Mouse (Mus musculus): Measurements from ENCODE around the gene Olfr330. TPM values are rescaled to one million over a fixed set of nuclear protein-coding genes. Genes with fewer than 3 reads are reported as not detected.

The Olfr330 gene
- total and polyA plus RNA-seq, 3 experiments, result not detected

- Histone ChIP-seq H3K79me2 (replicated peaks; ENCODE audit: control insufficient read depth, extremely low read depth, insufficient read depth, poor library complexity, severe bottlenecking) (no peaks in the 10 kb centered on the region), H3K27ac (ENCODE audit: insufficient read depth, low read depth) (no peak within 1 kb of the TSS), H3K4me2 (ENCODE audit: insufficient read depth, low read depth, poor library complexity, severe bottlenecking) (no peak within 1 kb of the TSS), H3K9ac (ENCODE audit: insufficient read depth, low read depth) (no peak within 1 kb of the TSS), H3K4me3 (replicated peaks in 1 of 3; ENCODE audit: low read depth in 2 of 3, low read length in 2 of 3, poor library complexity in 1 of 3) (no peak within 1 kb of the TSS), H3K36me3 (replicated peaks in 1 of 2; ENCODE audit: control insufficient read depth in 1 of 2, insufficient read depth in 1 of 2, low read length in 1 of 2) (no peaks in the 10 kb centered on the region), H3K9me3 (replicated peaks; ENCODE audit: low read length) (peaks cover 13% of the 10 kb centered on the region), H3K27me3 (replicated peaks) (peaks cover 73% of the 10 kb centered on the region), H3K4me1 (ENCODE audit: control insufficient read depth in 1 of 2, insufficient read depth in 2 of 2) (no peaks in the 10 kb centered on the region)
- dilution Hi-C loops (cut with MboI; ENCODE audit: extremely low pct_ligation_motif_present, extremely low pct_unique_long_range_greater_than_20kb, low sequenced_read_pairs) (no loop called here), in situ Hi-C loops (cut with MboI; ENCODE audit: low pct_ligation_motif_present, low pct_unique_long_range_greater_than_20kb, low sequenced_read_pairs) (no loop called here)
- TF ChIP-seq SMC3 (IDR thresholded peaks at IDR 0.05; ENCODE audit: low read depth, low read length) (no peak), BHLHE40 (IDR thresholded peaks at IDR 0.05; ENCODE audit: low read depth, low read length) (no peak), MXI1 (IDR thresholded peaks at IDR 0.05; ENCODE audit: low read depth, low read length) (no peak), JUN (IDR thresholded peaks at IDR 0.05; ENCODE audit: insufficient read depth, low read depth, low read length) (no peak), MYC (IDR thresholded peaks at IDR 0.05; ENCODE audit: low read depth, low read length) (no peak), UBTF (IDR thresholded peaks at IDR 0.05; ENCODE audit: low read depth, low read length) (no peak), IRF4 (IDR thresholded peaks at IDR 0.05; ENCODE audit: low read depth, low read length) (no peak), MAZ (IDR thresholded peaks at IDR 0.05; ENCODE audit: low read depth, low read length) (no peak), ELF1 (IDR thresholded peaks at IDR 0.05; ENCODE audit: low read depth, low read length) (no peak), MAFK (IDR thresholded peaks at IDR 0.05; ENCODE audit: insufficient replicate concordance, low read length) (no peak), CTCF (conservative IDR thresholded peaks at IDR 0.05 in 1 of 2, IDR thresholded peaks at IDR 0.05 in 1 of 2; ENCODE audit: low read depth in 2 of 2, low read length in 2 of 2) (no peak), TBP (conservative IDR thresholded peaks at IDR 0.05; ENCODE audit: low read depth, low read length) (no peak), POLR2AphosphoS2 (IDR thresholded peaks at IDR 0.05; ENCODE audit: low read depth, low read length) (no peak), TCF12 (IDR thresholded peaks at IDR 0.05; ENCODE audit: low read depth, low read length) (no peak), KAT2A (IDR thresholded peaks at IDR 0.05; ENCODE audit: insufficient replicate concordance, low read length) (no peak), NRF1 (IDR thresholded peaks at IDR 0.05; ENCODE audit: low read depth, low read length) (no peak)
- no peak for DNase-seq (ENCODE audit: extremely low read depth)
Measured at GRCm38 (mm10) chr11:58492455-58492854, 42.2 kb downstream of the Olfr330 start, which contains the start of gene Olfr332. Olfr332 (minus strand) TSS chr11:58492555.

Other genes with a start within 250 kb of the Olfr330 start
Only the 20 nearest of the 26 such genes appear.
- gene Sh3bp5l, start 204.1 kb downstream of the Olfr330 start, total RNA-seq (2012; rRNA removed), result 26.1 and 27.7 TPM in 2 replicates
- gene Sh3bp5l, start 204.1 kb downstream of the Olfr330 start, total RNA-seq (2014; rRNA removed), result 18.1 and 18.6 TPM in 2 replicates
- 22.2 and 22.8 TPM in 2 replicates for gene Sh3bp5l, start 204.1 kb downstream of the Olfr330 start, polyA plus RNA-seq (2012; ENCODE audit: insufficient read length, low read depth)
- not detected in 2 replicates for gene Lypd8, start 155.8 kb downstream of the Olfr330 start, total RNA-seq (2012; rRNA removed)
- gene Lypd8, start 155.8 kb downstream of the Olfr330 start, total RNA-seq (2014; rRNA removed), result not detected in 2 replicates
- gene Lypd8, start 155.8 kb downstream of the Olfr330 start, polyA plus RNA-seq (2012; ENCODE audit: insufficient read length, low read depth), result not detected in 2 replicates
- not detected in 2 replicates for gene 1810065E05Rik, start 113.7 kb downstream of the Olfr330 start, total RNA-seq (2012; rRNA removed)
- gene 1810065E05Rik, start 113.7 kb downstream of the Olfr330 start, total RNA-seq (2014; rRNA removed), result not detected in 2 replicates
- gene 1810065E05Rik, start 113.7 kb downstream of the Olfr330 start, polyA plus RNA-seq (2012; ENCODE audit: insufficient read length, low read depth), result not detected in 2 replicates
- not detected in 2 replicates for gene Gm12253, start 102.3 kb downstream of the Olfr330 start, total RNA-seq (2012; rRNA removed)
- not detected in 2 replicates for gene Gm12253, start 102.3 kb downstream of the Olfr330 start, total RNA-seq (2014; rRNA removed)
- not detected in 2 replicates for gene Gm12253, start 102.3 kb downstream of the Olfr330 start, polyA plus RNA-seq (2012; ENCODE audit: insufficient read length, low read depth)
- not detected in 2 replicates for gene Lypd9, start 81.9 kb downstream of the Olfr330 start, total RNA-seq (2012; rRNA removed)
- not detected in 2 replicates for gene Lypd9, start 81.9 kb downstream of the Olfr330 start, total RNA-seq (2014; rRNA removed)
- not detected in 2 replicates for gene Lypd9, start 81.9 kb downstream of the Olfr330 start, polyA plus RNA-seq (2012; ENCODE audit: insufficient read length, low read depth)
- not detected in 2 replicates for gene Olfr30, start 72.6 kb downstream of the Olfr330 start, total RNA-seq (2012; rRNA removed)
- gene Olfr30, start 72.6 kb downstream of the Olfr330 start, total RNA-seq (2014; rRNA removed), result not detected in 2 replicates
- gene Olfr30, start 72.6 kb downstream of the Olfr330 start, polyA plus RNA-seq (2012; ENCODE audit: insufficient read length, low read depth), result not detected in 2 replicates
- gene Olfr332, start 42.3 kb downstream of the Olfr330 start, total RNA-seq (2012; rRNA removed), result not detected in 2 replicates
- not detected in 2 replicates for gene Olfr332, start 42.3 kb downstream of the Olfr330 start, total RNA-seq (2014; rRNA removed)
- gene Olfr332, start 42.3 kb downstream of the Olfr330 start, polyA plus RNA-seq (2012; ENCODE audit: insufficient read length, low read depth), result not detected in 2 replicates
- gene Olfr331, start 32.3 kb downstream of the Olfr330 start, total RNA-seq (2012; rRNA removed), result not detected in 2 replicates
- not detected in 2 replicates for gene Olfr331, start 32.3 kb downstream of the Olfr330 start, total RNA-seq (2014; rRNA removed)
- gene Olfr331, start 32.3 kb downstream of the Olfr330 start, polyA plus RNA-seq (2012; ENCODE audit: insufficient read length, low read depth), result not detected in 2 replicates
- not detected in 2 replicates for gene Olfr329-ps, start 11.6 kb upstream of the Olfr330 start, total RNA-seq (2012; rRNA removed)
- not detected in 2 replicates for gene Olfr329-ps, start 11.6 kb upstream of the Olfr330 start, total RNA-seq (2014; rRNA removed)
- gene Olfr329-ps, start 11.6 kb upstream of the Olfr330 start, polyA plus RNA-seq (2012; ENCODE audit: insufficient read length, low read depth), result not detected in 2 replicates
- gene Olfr328, start 20.8 kb upstream of the Olfr330 start, total RNA-seq (2012; rRNA removed), result not detected in 2 replicates
- gene Olfr328, start 20.8 kb upstream of the Olfr330 start, total RNA-seq (2014; rRNA removed), result not detected in 2 replicates
- gene Olfr328, start 20.8 kb upstream of the Olfr330 start, polyA plus RNA-seq (2012; ENCODE audit: insufficient read length, low read depth), result not detected in 2 replicates
- gene Olfr224, start 35.7 kb upstream of the Olfr330 start, total RNA-seq (2012; rRNA removed), result not detected in 2 replicates
- gene Olfr224, start 35.7 kb upstream of the Olfr330 start, total RNA-seq (2014; rRNA removed), result not detected in 2 replicates
- not detected in 2 replicates for gene Olfr224, start 35.7 kb upstream of the Olfr330 start, polyA plus RNA-seq (2012; ENCODE audit: insufficient read length, low read depth)
- not detected in 2 replicates for gene Olfr325, start 42.9 kb upstream of the Olfr330 start, total RNA-seq (2012; rRNA removed)
- gene Olfr325, start 42.9 kb upstream of the Olfr330 start, total RNA-seq (2014; rRNA removed), result not detected in 2 replicates
- not detected in 2 replicates for gene Olfr325, start 42.9 kb upstream of the Olfr330 start, polyA plus RNA-seq (2012; ENCODE audit: insufficient read length, low read depth)
- gene Olfr324, start 60.3 kb upstream of the Olfr330 start, total RNA-seq (2012; rRNA removed), result not detected in 2 replicates
- gene Olfr324, start 60.3 kb upstream of the Olfr330 start, total RNA-seq (2014; rRNA removed), result not detected in 2 replicates
- not detected in 2 replicates for gene Olfr324, start 60.3 kb upstream of the Olfr330 start, polyA plus RNA-seq (2012; ENCODE audit: insufficient read length, low read depth)
- not detected in 2 replicates for gene 2210407C18Rik, start 81.2 kb upstream of the Olfr330 start, total RNA-seq (2012; rRNA removed)
- gene 2210407C18Rik, start 81.2 kb upstream of the Olfr330 start, total RNA-seq (2014; rRNA removed), result not detected in 2 replicates
- gene 2210407C18Rik, start 81.2 kb upstream of the Olfr330 start, polyA plus RNA-seq (2012; ENCODE audit: insufficient read length, low read depth), result not detected in 2 replicates
- gene Olfr323, start 95.7 kb upstream of the Olfr330 start, total RNA-seq (2012; rRNA removed), result not detected in 2 replicates
- gene Olfr323, start 95.7 kb upstream of the Olfr330 start, total RNA-seq (2014; rRNA removed), result not detected in 2 replicates
- gene Olfr323, start 95.7 kb upstream of the Olfr330 start, polyA plus RNA-seq (2012; ENCODE audit: insufficient read length, low read depth), result not detected in 2 replicates
- not detected in 2 replicates for gene Trim58, start 105.6 kb upstream of the Olfr330 start, total RNA-seq (2012; rRNA removed)
- not detected in 2 replicates for gene Trim58, start 105.6 kb upstream of the Olfr330 start, total RNA-seq (2014; rRNA removed)
- not detected in 2 replicates for gene Trim58, start 105.6 kb upstream of the Olfr330 start, polyA plus RNA-seq (2012; ENCODE audit: insufficient read length, low read depth)
- not detected in 2 replicates for gene Olfr322, start 123.9 kb upstream of the Olfr330 start, total RNA-seq (2012; rRNA removed)
- gene Olfr322, start 123.9 kb upstream of the Olfr330 start, total RNA-seq (2014; rRNA removed), result not detected in 2 replicates
- not detected in 2 replicates for gene Olfr322, start 123.9 kb upstream of the Olfr330 start, polyA plus RNA-seq (2012; ENCODE audit: insufficient read length, low read depth)
- not detected in 2 replicates for gene Olfr320, start 146.3 kb upstream of the Olfr330 start, total RNA-seq (2012; rRNA removed)
- not detected in 2 replicates for gene Olfr320, start 146.3 kb upstream of the Olfr330 start, total RNA-seq (2014; rRNA removed)
- gene Olfr320, start 146.3 kb upstream of the Olfr330 start, polyA plus RNA-seq (2012; ENCODE audit: insufficient read length, low read depth), result not detected in 2 replicates
- gene Olfr319, start 164.3 kb upstream of the Olfr330 start, total RNA-seq (2012; rRNA removed), result not detected in 2 replicates
- gene Olfr319, start 164.3 kb upstream of the Olfr330 start, total RNA-seq (2014; rRNA removed), result not detected in 2 replicates
- not detected in 2 replicates for gene Olfr319, start 164.3 kb upstream of the Olfr330 start, polyA plus RNA-seq (2012; ENCODE audit: insufficient read length, low read depth)
- gene Olfr318, start 189.2 kb upstream of the Olfr330 start, total RNA-seq (2012; rRNA removed), result not detected in 2 replicates
- not detected in 2 replicates for gene Olfr318, start 189.2 kb upstream of the Olfr330 start, total RNA-seq (2014; rRNA removed)
- not detected in 2 replicates for gene Olfr318, start 189.2 kb upstream of the Olfr330 start, polyA plus RNA-seq (2012; ENCODE audit: insufficient read length, low read depth)

Measured in CH12.LX (cell line).